Mouse (Mus musculus): ENCODE measurements around the gene Pycr1.

- TF ChIP-seq CTCF (IDR thresholded peaks at IDR 0.05; ENCODE audit: borderline replicate concordance, insufficient read depth, low read length): no peak
- TF ChIP-seq POLR2A (IDR thresholded peaks at IDR 0.05; ENCODE audit: low read depth, low read length): no peak
Measured at GRCm38 (mm10) chr11:120663714-120664113, 20.1 kb upstream of the Pycr1 start.

Data from embryonic fibroblast, embryonic 13.5 days (primary cell).